Mouse (Mus musculus) erythroblast, embryonic 14.5 days (primary cell): Measurements from ENCODE around the gene Ptges2.

Source experiments
- GATA1 ChIP-seq: IDR thresholded peaks from 2 replicates; pipeline ENCODE4 v1.6.1; 2012; ENCODE audit warnings: low read length, inconsistent platforms, mixed read lengths
- TAL1 ChIP-seq: IDR thresholded peaks from 3 replicates; pipeline ENCODE4 v1.6.1; 2012; ENCODE audit warnings: low read length, inconsistent platforms, mixed read lengths

DNA sequence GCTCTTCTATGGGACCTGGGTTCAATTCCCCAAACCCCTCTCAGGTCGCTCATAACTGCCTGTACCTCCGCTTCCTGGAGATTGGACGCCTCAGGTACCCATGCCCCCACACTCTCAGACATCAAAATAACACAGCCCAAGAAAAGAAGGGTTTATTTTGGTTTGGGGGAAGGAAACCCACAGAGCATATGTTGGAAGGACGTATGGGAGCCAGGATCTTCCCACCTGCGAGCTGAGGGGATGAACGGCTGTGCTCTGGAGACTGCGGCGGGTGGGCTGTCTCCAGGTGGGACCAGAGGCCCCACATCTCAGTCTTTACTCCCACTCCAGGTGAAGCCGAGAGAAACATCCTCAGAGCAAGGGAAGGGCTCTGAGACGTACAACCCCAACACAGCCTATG is 18.7 kb upstream of the Ptges2 start:
- TF ChIP-seq GATA1 (no peak), TAL1 (no peak)
